Mouse (Mus musculus): ENCODE data around the gene Hist1h1b. TPM values are rescaled to one million over a fixed set of nuclear protein-coding genes. Genes with fewer than 3 reads are reported as not detected.
"Not testable (repeated sequence)": the region's sequence is repeated elsewhere in the genome, so short reads cannot be mapped to it uniquely, and the experiment has no call there.

Hist1h1b gene
- 10 to 100 TPM in 1 of 26 experiments, 1 to 10 TPM in 21, not detected in 4; 1.3 to 25.1 (median 5.2) TPM for total RNA-seq (2018; cell fraction: chromatin; rRNA removed)
- total RNA-seq (2018; cell fraction: cytosol; rRNA removed) = 10 to 100 TPM in 11 of 26 experiments, 1 to 10 TPM in 15; 1.9 to 34.6 (median 8.0) TPM
- 10 to 100 TPM in 5 of 26 experiments, 1 to 10 TPM in 19, not detected in 2; 1.0 to 47.6 (median 5.9) TPM for total RNA-seq (2018; cell fraction: nucleus; rRNA removed)
- polyA plus RNA-seq (2018) = not detected in 3 replicates

- Histone ChIP-seq H3K4me3 (ENCODE audit: inconsistent target) (peak within 1 kb of the TSS; percentile 58), H3K79me2 (ENCODE audit: inconsistent target) (no peaks in the 10 kb centered on the region), H3K27ac (peak within 1 kb of the TSS; percentile 86), H3K36me3 (ENCODE audit: inconsistent target) (no peaks in the 10 kb centered on the region)
- under 1% methylated on average over 43 of the region's 44 CpGs for WGBS (ENCODE audit: missing documents)
These were observed at the start of gene Hist1h1b for GRCm38 (mm10) chr13:21779767-21780731. Gene Hist1h1b, minus strand, starts transcription at chr13:21780625.

- Histone ChIP-seq H3K4me3 (ENCODE audit: inconsistent target) (no peak overlapping the region), H3K36me3 (ENCODE audit: inconsistent target) (no peaks in the 10 kb centered on the region), H3K79me2 (ENCODE audit: inconsistent target) (no peaks in the 10 kb centered on the region), H3K27ac (no peak overlapping the region)
- 96% methylated on average over 3 of the region's 3 CpGs for WGBS (ENCODE audit: missing documents)
These were observed 48.1 kb upstream of the Hist1h1b start for GRCm38 (mm10) chr13:21828511-21828910.

GRCm38 (mm10) chr13:21820082-21820890 is 39.9 kb upstream of the Hist1h1b start:
- not testable (repeated sequence) for H3K27ac ChIP-seq; H3K36me3 ChIP-seq (ENCODE audit: inconsistent target); H3K79me2 ChIP-seq (ENCODE audit: inconsistent target); H3K4me3 ChIP-seq (ENCODE audit: inconsistent target)
- WGBS (ENCODE audit: missing documents) = 79% methylated on average over 2 of the region's 16 CpGs

GRCm38 (mm10) chr13:21812092-21812491 is 31.7 kb upstream of the Hist1h1b start:
- H3K36me3 ChIP-seq (ENCODE audit: inconsistent target); H3K27ac ChIP-seq; H3K79me2 ChIP-seq (ENCODE audit: inconsistent target); H3K4me3 ChIP-seq (ENCODE audit: inconsistent target): not testable (repeated sequence)
- WGBS (ENCODE audit: missing documents) = 0% methylated on average over 2 of the region's 14 CpGs

GRCm38 (mm10) chr13:21811539-21811938 is 31.1 kb upstream of the Hist1h1b start, which contains the start of gene Hist1h4m:
Gene Hist1h4m, plus strand, starts transcription at chr13:21811746.
- not testable (repeated sequence) for H3K27ac ChIP-seq; H3K79me2 ChIP-seq (ENCODE audit: inconsistent target); H3K36me3 ChIP-seq (ENCODE audit: inconsistent target); H3K4me3 ChIP-seq (ENCODE audit: inconsistent target)
- WGBS (ENCODE audit: missing documents) = no CpG with 5 or more reads among the region's 24 CpGs

GRCm38 (mm10) chr13:21811074-21811473 is 30.6 kb upstream of the Hist1h1b start:
- H3K79me2 ChIP-seq (ENCODE audit: inconsistent target); H3K27ac ChIP-seq; H3K36me3 ChIP-seq (ENCODE audit: inconsistent target); H3K4me3 ChIP-seq (ENCODE audit: inconsistent target): not testable (repeated sequence)
- WGBS (ENCODE audit: missing documents) = no CpG with 5 or more reads among the region's 8 CpGs

GRCm38 (mm10) chr13:21810073-21810472 is 29.6 kb upstream of the Hist1h1b start, which contains the start of the genes Hist1h2bq and Hist1h2ao:
Gene Hist1h2bq, minus strand, starts transcription at chr13:21810197.
Gene Hist1h2ao, plus strand, starts transcription at chr13:21810465.
- no CpG with 5 or more reads among the region's 23 CpGs for WGBS (ENCODE audit: missing documents)
- H3K4me3 ChIP-seq (ENCODE audit: inconsistent target); H3K79me2 ChIP-seq (ENCODE audit: inconsistent target); H3K27ac ChIP-seq; H3K36me3 ChIP-seq (ENCODE audit: inconsistent target): not testable (repeated sequence)

GRCm38 (mm10) chr13:21803058-21803457 is 22.6 kb upstream of the Hist1h1b start:
- H3K79me2 ChIP-seq (ENCODE audit: inconsistent target); H3K36me3 ChIP-seq (ENCODE audit: inconsistent target); H3K4me3 ChIP-seq (ENCODE audit: inconsistent target); H3K27ac ChIP-seq: not testable (repeated sequence)
- WGBS (ENCODE audit: missing documents) = no CpG with 5 or more reads among the region's 4 CpGs

- H3K27ac ChIP-seq; H3K79me2 ChIP-seq (ENCODE audit: inconsistent target); H3K4me3 ChIP-seq (ENCODE audit: inconsistent target); H3K36me3 ChIP-seq (ENCODE audit: inconsistent target): not testable (repeated sequence)
These were observed 16.7 kb upstream of the Hist1h1b start for GRCm38 (mm10) chr13:21797163-21797562.

- Histone ChIP-seq H3K79me2 (ENCODE audit: inconsistent target) (no peaks in the 10 kb centered on the region), H3K36me3 (ENCODE audit: inconsistent target) (no peaks in the 10 kb centered on the region), H3K4me3 (ENCODE audit: inconsistent target) (no peak overlapping the region), H3K27ac (no peak overlapping the region)
- 89% methylated on average over 6 of the region's 7 CpGs for WGBS (ENCODE audit: missing documents)
These were observed 15.2 kb upstream of the Hist1h1b start for GRCm38 (mm10) chr13:21795584-21795983.

- WGBS (ENCODE audit: missing documents) = 62% methylated on average over 18 of the region's 18 CpGs
- Histone ChIP-seq H3K79me2 (ENCODE audit: inconsistent target) (no peaks in the 10 kb centered on the region), H3K36me3 (ENCODE audit: inconsistent target) (no peaks in the 10 kb centered on the region), H3K27ac (no peak overlapping the region), H3K4me3 (ENCODE audit: inconsistent target) (no peak overlapping the region)
These were observed 10.3 kb upstream of the Hist1h1b start for GRCm38 (mm10) chr13:21790601-21791283.

GRCm38 (mm10) chr13:21789925-21790324 is 9.5 kb upstream of the Hist1h1b start:
- no peak overlapping the region for H3K27ac ChIP-seq
- 63% methylated on average over 5 of the region's 6 CpGs for WGBS (ENCODE audit: missing documents)
- H3K4me3 ChIP-seq (ENCODE audit: inconsistent target) = no peak overlapping the region
- no peaks in the 10 kb centered on the region for H3K36me3 ChIP-seq (ENCODE audit: inconsistent target)
- no peaks in the 10 kb centered on the region for H3K79me2 ChIP-seq (ENCODE audit: inconsistent target)

GRCm38 (mm10) chr13:21787760-21788593 is 7.6 kb upstream of the Hist1h1b start:
- H3K79me2 ChIP-seq (ENCODE audit: inconsistent target) = no peaks in the 10 kb centered on the region
- no peak overlapping the region for H3K4me3 ChIP-seq (ENCODE audit: inconsistent target)
- WGBS (ENCODE audit: missing documents) = 54% methylated on average over 13 of the region's 21 CpGs
- H3K36me3 ChIP-seq (ENCODE audit: inconsistent target) = no peaks in the 10 kb centered on the region
- H3K27ac ChIP-seq = peak overlapping the region; percentile 28

All from macrophage (primary cell).